Mouse (Mus musculus) forebrain, postnatal 0 days (tissue): Measurements from ENCODE around the gene Zdhhc1. TPM values are rescaled to one million over a fixed set of nuclear protein-coding genes. Genes with fewer than 3 reads are reported as not detected.

Experiments
- ATAC-seq: fragments of 200-750 bp; cut with Nextera tagmentation; 2 replicates; pipeline ENCODE4 v1.8.0; 2017; ENCODE audit warnings: mild to moderate bottlenecking, moderate library complexity
- DNase-seq: peaks from one replicate; pipeline ENCODE4 v3.0.0-alpha.2; 2015
- H3K27ac ChIP-seq: fragments of 300-500 bp; sonication (generic); 2 replicates; pipeline ENCODE4 v1.5.1; 2014; ENCODE audit warnings: low read depth, mild to moderate bottlenecking, antibody characterized with exemption, low read length, moderate library complexity, mixed read lengths
- H3K27me3 ChIP-seq: fragments of 300-500 bp; sonication (generic); 2 replicates; pipeline ENCODE4 v1.6.1; 2014; ENCODE audit warnings: mild to moderate bottlenecking, low read length, mixed read lengths; ENCODE audit not compliant: insufficient read depth
- H3K36me3 ChIP-seq: fragments of 300-500 bp; sonication (generic); 2 replicates; pipeline ENCODE4 v1.6.1; 2014; ENCODE audit warnings: mild to moderate bottlenecking, moderate library complexity; ENCODE audit not compliant: insufficient read depth
- H3K4me1 ChIP-seq: fragments of 300-500 bp; sonication (generic); 2 replicates; pipeline ENCODE4 v1.6.1; 2014; ENCODE audit warnings: antibody characterized with exemption; ENCODE audit not compliant: insufficient read depth
- H3K4me2 ChIP-seq: fragments of 300-500 bp; sonication (generic); 2 replicates; pipeline ENCODE4 v1.6.1; 2014; ENCODE audit warnings: low read depth, mild to moderate bottlenecking, moderate library complexity
- H3K4me3 ChIP-seq: fragments of 300-500 bp; sonication (generic); 2 replicates; pipeline ENCODE4 v1.5.1; 2014; ENCODE audit warnings: low read depth, low read length, mixed read lengths
- H3K9ac ChIP-seq: fragments of 300-500 bp; sonication (generic); 2 replicates; pipeline ENCODE4 v1.6.1; 2014; ENCODE audit warnings: mild to moderate bottlenecking
- H3K9me3 ChIP-seq: fragments of 300-500 bp; sonication (generic); 2 replicates; pipeline ENCODE4 v1.6.1; 2016; ENCODE audit warnings: low read length
- CTCF ChIP-seq: sonication (generic); IDR thresholded peaks from 2 replicates; pipeline ENCODE4 v1.5.1; 2016; ENCODE audit warnings: antibody characterized with exemption, control low read depth, low read depth
- WGBS: fragments of 180-500 bp; shearing (Covaris S2); extraction: QIAGEN DNeasy Blood & Tissue Kit; methylation state at CpG from one replicate; pipeline ENCODE4 v1.1.7; 2014; 5-methylcytosine and 5-hydroxymethylcytosine counted together
- polyA plus RNA-seq: library from polyadenylated mRNA; unstranded; fragments of >200 nt; fragmentation: Nextera tagmentation; extraction: Ambion mirVana; gene quantifications from 2 replicates; pipeline ENCODE4 v1.2.1, GENCODE M21; 2015
- total RNA-seq: library from RNA; depleted of rRNA; stranded (reverse); fragments of >200 nt; gene quantifications from 2 replicates; pipeline ENCODE4 v1.2.3, GENCODE M21; 2014; rRNA removed

The Zdhhc1 gene
- total and polyA plus RNA-seq, 2 experiments from 2014 or later = 22.7 to 30.4 TPM

- Histone ChIP-seq H3K27me3 (no peaks in the 10 kb centered on the region), H3K4me2 (no peak overlapping the region), H3K9me3 (no peaks in the 10 kb centered on the region), H3K9ac (no peak overlapping the region), H3K36me3 (no peaks in the 10 kb centered on the region), H3K27ac (no peak overlapping the region), H3K4me1 (0 out of 2 replicates have a peak, but pooled peaks cover 10% of the 10 kb centered on the region), H3K4me3 (no peak overlapping the region)
- TF ChIP-seq CTCF = no peak
- ATAC-seq (no peak), DNase-seq (no peak)
- 84% methylated on average over 5 of the region's 5 CpGs for WGBS
Measured at GRCm38 (mm10) chr8:105437078-105437748, 59.5 kb downstream of the Zdhhc1 start.

GRCm38 (mm10) chr8:105436218-105436617 is 60.5 kb downstream of the Zdhhc1 start:
- H3K9ac ChIP-seq = no peak overlapping the region
- DNase-seq (no peak), ATAC-seq (no peak)
- H3K27ac ChIP-seq = no peak overlapping the region
- 0 out of 2 replicates have a peak, but pooled peaks cover 10% of the 10 kb centered on the region for H3K4me1 ChIP-seq
- H3K4me3 ChIP-seq = no peak overlapping the region
- H3K36me3 ChIP-seq = no peaks in the 10 kb centered on the region
- H3K27me3 ChIP-seq = no peaks in the 10 kb centered on the region
- H3K4me2 ChIP-seq = no peak overlapping the region
- H3K9me3 ChIP-seq = no peaks in the 10 kb centered on the region
- WGBS = 70% methylated on average over 5 of the region's 5 CpGs
- TF ChIP-seq CTCF = no peak

GRCm38 (mm10) chr8:105434136-105434535 is 62.6 kb downstream of the Zdhhc1 start:
- DNase-seq (no peak), ATAC-seq (no peak)
- no peaks in the 10 kb centered on the region for H3K27me3 ChIP-seq
- WGBS = 45% methylated on average over 5 of the region's 5 CpGs
- 0 out of 2 replicates have a peak, but pooled peaks cover 10% of the 10 kb centered on the region for H3K4me1 ChIP-seq
- H3K9ac ChIP-seq = no peak overlapping the region
- H3K4me3 ChIP-seq = no peak overlapping the region
- no peak for TF ChIP-seq CTCF
- no peaks in the 10 kb centered on the region for H3K9me3 ChIP-seq
- H3K27ac ChIP-seq = no peak overlapping the region
- no peak overlapping the region for H3K4me2 ChIP-seq
- no peaks in the 10 kb centered on the region for H3K36me3 ChIP-seq

GRCm38 (mm10) chr8:105433511-105433910 is 63.2 kb downstream of the Zdhhc1 start:
- H3K27ac ChIP-seq = no peak overlapping the region
- ATAC-seq = 0 out of 2 replicates have a peak, but pooled peaks have one; percentile 16
- 0 out of 2 replicates have a peak, but pooled peaks cover 10% of the 10 kb centered on the region for H3K4me1 ChIP-seq
- H3K4me3 ChIP-seq = no peak overlapping the region
- no peak overlapping the region for H3K9ac ChIP-seq
- no peaks in the 10 kb centered on the region for H3K36me3 ChIP-seq
- TF ChIP-seq CTCF = no peak
- 30% methylated on average over 5 of the region's 5 CpGs for WGBS
- DNase-seq = peak; percentile 33
- H3K4me2 ChIP-seq = no peak overlapping the region
- H3K27me3 ChIP-seq = no peaks in the 10 kb centered on the region
- no peaks in the 10 kb centered on the region for H3K9me3 ChIP-seq

GRCm38 (mm10) chr8:105433021-105433420 is 63.7 kb downstream of the Zdhhc1 start:
- H3K4me2 ChIP-seq = no peak overlapping the region
- ATAC-seq (no peak), DNase-seq (no peak)
- no peaks in the 10 kb centered on the region for H3K9me3 ChIP-seq
- H3K27ac ChIP-seq = no peak overlapping the region
- H3K27me3 ChIP-seq = no peaks in the 10 kb centered on the region
- 0 out of 2 replicates have a peak, but pooled peaks cover 10% of the 10 kb centered on the region for H3K4me1 ChIP-seq
- H3K9ac ChIP-seq = no peak overlapping the region
- no peak overlapping the region for H3K4me3 ChIP-seq
- no peak for TF ChIP-seq CTCF
- 17% methylated on average over 6 of the region's 6 CpGs for WGBS
- no peaks in the 10 kb centered on the region for H3K36me3 ChIP-seq

GRCm38 (mm10) chr8:105431743-105432515 is 64.8 kb downstream of the Zdhhc1 start:
- DNase-seq (no peak), ATAC-seq (no peak)
- Histone ChIP-seq H3K9me3 (no peaks in the 10 kb centered on the region), H3K36me3 (no peaks in the 10 kb centered on the region), H3K4me2 (no peak overlapping the region), H3K9ac (no peak overlapping the region), H3K4me1 (0 out of 2 replicates have a peak, but pooled peaks cover 10% of the 10 kb centered on the region), H3K27me3 (no peaks in the 10 kb centered on the region), H3K27ac (no peak overlapping the region), H3K4me3 (no peak overlapping the region)
- no peak for TF ChIP-seq CTCF
- WGBS = 30% methylated on average over 7 of the region's 7 CpGs

GRCm38 (mm10) chr8:105426878-105427277 is 69.8 kb downstream of the Zdhhc1 start:
- 78% methylated on average over 6 of the region's 6 CpGs for WGBS
- no peak overlapping the region for H3K27ac ChIP-seq
- H3K4me2 ChIP-seq = no peak overlapping the region
- ATAC-seq = no peak
- TF ChIP-seq CTCF = no peak
- DNase-seq = no peak
- no peak overlapping the region for H3K9ac ChIP-seq
- H3K27me3 ChIP-seq = no peaks in the 10 kb centered on the region
- H3K36me3 ChIP-seq = no peaks in the 10 kb centered on the region
- no peaks in the 10 kb centered on the region for H3K9me3 ChIP-seq
- H3K4me3 ChIP-seq = no peak overlapping the region
- no peaks in the 10 kb centered on the region for H3K4me1 ChIP-seq

Other genes starting within 250 kb of the Zdhhc1 start
- gene B3gnt9, start 241.7 kb downstream of the Zdhhc1 start, total RNA-seq = 8.4 and 11.4 TPM in 2 replicates
- 6.6 and 6.8 TPM in 2 replicates for gene B3gnt9, start 241.7 kb downstream of the Zdhhc1 start, polyA plus RNA-seq
- 14.7 and 23.9 TPM in 2 replicates for gene Tradd, start 232.3 kb downstream of the Zdhhc1 start, total RNA-seq
- 14.0 and 20.9 TPM in 2 replicates for gene Tradd, start 232.3 kb downstream of the Zdhhc1 start, polyA plus RNA-seq
- gene Fbxl8, start 232.3 kb downstream of the Zdhhc1 start, total RNA-seq = 0.38 and 1.4 TPM in 2 replicates
- 0.85 and 1.1 TPM in 2 replicates for gene Fbxl8, start 232.3 kb downstream of the Zdhhc1 start, polyA plus RNA-seq
- gene Hsf4, start 227.1 kb downstream of the Zdhhc1 start, total RNA-seq = 0.15 and 0.90 TPM in 2 replicates
- gene Hsf4, start 227.1 kb downstream of the Zdhhc1 start, polyA plus RNA-seq = 0.30 and 0.44 TPM in 2 replicates
- gene Nol3, start 220.8 kb downstream of the Zdhhc1 start, total RNA-seq = 1.5 and 1.7 TPM in 2 replicates
- 3.0 and 4.3 TPM in 2 replicates for gene Nol3, start 220.8 kb downstream of the Zdhhc1 start, polyA plus RNA-seq
- gene 4931428F04Rik, start 207.0 kb downstream of the Zdhhc1 start, total RNA-seq = 54.2 and 70.9 TPM in 2 replicates
- 124 and 146 TPM in 2 replicates for gene 4931428F04Rik, start 207.0 kb downstream of the Zdhhc1 start, polyA plus RNA-seq
- gene Exoc3l, start 200.8 kb downstream of the Zdhhc1 start, total RNA-seq = 1.8 and 2.7 TPM in 2 replicates
- 7.0 and 7.5 TPM in 2 replicates for gene Exoc3l, start 200.8 kb downstream of the Zdhhc1 start, polyA plus RNA-seq
- 26.2 and 36.7 TPM in 2 replicates for gene E2f4, start 199.2 kb downstream of the Zdhhc1 start, total RNA-seq
- 30.6 and 31.6 TPM in 2 replicates for gene E2f4, start 199.2 kb downstream of the Zdhhc1 start, polyA plus RNA-seq
- gene Elmo3, start 191.3 kb downstream of the Zdhhc1 start, total RNA-seq = 0.86 and 0.92 TPM in 2 replicates
- gene Elmo3, start 191.3 kb downstream of the Zdhhc1 start, polyA plus RNA-seq = 0.54 and 1.1 TPM in 2 replicates
- gene Lrrc29, start 170.6 kb downstream of the Zdhhc1 start, total RNA-seq = 1.6 and 3.0 TPM in 2 replicates
- 1.8 and 2.1 TPM in 2 replicates for gene Lrrc29, start 170.6 kb downstream of the Zdhhc1 start, polyA plus RNA-seq
- gene Tmem208, start 170.5 kb downstream of the Zdhhc1 start, total RNA-seq = 76.4 and 109 TPM in 2 replicates
- 126 and 140 TPM in 2 replicates for gene Tmem208, start 170.5 kb downstream of the Zdhhc1 start, polyA plus RNA-seq
- gene Fhod1, start 148.9 kb downstream of the Zdhhc1 start, total RNA-seq = 1.4 and 2.1 TPM in 2 replicates
- gene Fhod1, start 148.9 kb downstream of the Zdhhc1 start, polyA plus RNA-seq = 0.15 and 0.30 TPM in 2 replicates
- gene Slc9a5, start 148.1 kb downstream of the Zdhhc1 start, total RNA-seq = 17.5 and 17.8 TPM in 2 replicates
- gene Slc9a5, start 148.1 kb downstream of the Zdhhc1 start, polyA plus RNA-seq = 5.6 and 7.2 TPM in 2 replicates
- 4.2 and 4.5 TPM in 2 replicates for gene Plekhg4, start 123.6 kb downstream of the Zdhhc1 start, total RNA-seq
- 0.70 and 0.77 TPM in 2 replicates for gene Plekhg4, start 123.6 kb downstream of the Zdhhc1 start, polyA plus RNA-seq
- gene Kctd19, start 83.4 kb downstream of the Zdhhc1 start, total RNA-seq = 0.10 and 0.15 TPM in 2 replicates
- 0.16 and 0.19 TPM in 2 replicates for gene Kctd19, start 83.4 kb downstream of the Zdhhc1 start, polyA plus RNA-seq
- gene Lrrc36, start 83.3 kb downstream of the Zdhhc1 start, total RNA-seq = 1.7 and 1.8 TPM in 2 replicates
- 0.40 and 1.1 TPM in 2 replicates for gene Lrrc36, start 83.3 kb downstream of the Zdhhc1 start, polyA plus RNA-seq
- 66.6 and 80.6 TPM in 2 replicates for gene Tppp3, start 25.4 kb downstream of the Zdhhc1 start, total RNA-seq
- 74.6 and 106 TPM in 2 replicates for gene Tppp3, start 25.4 kb downstream of the Zdhhc1 start, polyA plus RNA-seq
- 0.38 and 0.52 TPM in 2 replicates for gene Hsd11b2, start 21.9 kb upstream of the Zdhhc1 start, total RNA-seq
- gene Hsd11b2, start 21.9 kb upstream of the Zdhhc1 start, polyA plus RNA-seq = 1.3 and 2.6 TPM in 2 replicates
- gene Atp6v0d1, start 69.1 kb upstream of the Zdhhc1 start, total RNA-seq = 179 TPM in 2 replicates
- 251 and 275 TPM in 2 replicates for gene Atp6v0d1, start 69.1 kb upstream of the Zdhhc1 start, polyA plus RNA-seq
- gene Ripor1, start 108.4 kb upstream of the Zdhhc1 start, total RNA-seq = 9.2 and 10.6 TPM in 2 replicates
- gene Ripor1, start 108.4 kb upstream of the Zdhhc1 start, polyA plus RNA-seq = 37.2 and 37.4 TPM in 2 replicates
- gene Ctcf, start 139.7 kb upstream of the Zdhhc1 start, total RNA-seq = 39.5 and 52.5 TPM in 2 replicates
- gene Ctcf, start 139.7 kb upstream of the Zdhhc1 start, polyA plus RNA-seq = 67.9 and 86.0 TPM in 2 replicates
- gene Agrp, start 140.5 kb upstream of the Zdhhc1 start, total RNA-seq = 1.5 TPM in 1 of 2 replicates, not detected in the other
- gene Agrp, start 140.5 kb upstream of the Zdhhc1 start, polyA plus RNA-seq = 0.62 and 0.90 TPM in 2 replicates
- 4.4 and 5.6 TPM in 2 replicates for gene Carmil2, start 189.4 kb upstream of the Zdhhc1 start, total RNA-seq
- gene Carmil2, start 189.4 kb upstream of the Zdhhc1 start, polyA plus RNA-seq = 21.5 and 28.0 TPM in 2 replicates
- 24.1 and 35.0 TPM in 2 replicates for gene Acd, start 204.2 kb upstream of the Zdhhc1 start, total RNA-seq
- 90.0 and 95.7 TPM in 2 replicates for gene Acd, start 204.2 kb upstream of the Zdhhc1 start, polyA plus RNA-seq
- 59.3 and 71.1 TPM in 2 replicates for gene Pard6a, start 204.2 kb upstream of the Zdhhc1 start, total RNA-seq
- gene Pard6a, start 204.2 kb upstream of the Zdhhc1 start, polyA plus RNA-seq = 63.8 and 72.5 TPM in 2 replicates
- gene 4933405L10Rik, start 210.8 kb upstream of the Zdhhc1 start, total RNA-seq = 0.23 TPM in 1 of 2 replicates, not detected in the other
- gene 4933405L10Rik, start 210.8 kb upstream of the Zdhhc1 start, polyA plus RNA-seq = 0.21 and 0.31 TPM in 2 replicates
- 10.3 and 10.9 TPM in 2 replicates for gene Enkd1, start 211.3 kb upstream of the Zdhhc1 start, total RNA-seq
- 15.2 and 16.8 TPM in 2 replicates for gene Enkd1, start 211.3 kb upstream of the Zdhhc1 start, polyA plus RNA-seq